Mouse (Mus musculus) neural tube, embryonic 14.5 days (tissue): ENCODE measurements around the gene Scn5a. TPM values are rescaled to one million over a fixed set of nuclear protein-coding genes. Genes with fewer than 3 reads are reported as not detected.
A peak's percentile ranks its signal among the peaks of the same experiment; 100 is the strongest.

Source experiments
- ATAC-seq: fragments of 200-750 bp; cut with Nextera tagmentation; 2 replicates; pipeline ENCODE4 v1.8.0; 2017; ENCODE audit warnings: low read depth, mild to moderate bottlenecking, moderate TSS enrichment, moderate library complexity
- H3K27ac ChIP-seq: fragments of 300-500 bp; sonication (generic); 2 replicates; pipeline ENCODE4 v1.5.1; 2014; ENCODE audit warnings: low read depth, mild to moderate bottlenecking, control low read depth, low read length, moderate library complexity, mixed read lengths
- H3K27me3 ChIP-seq: fragments of 300-500 bp; sonication (generic); 2 replicates; pipeline ENCODE4 v1.6.1; 2014; ENCODE audit warnings: low read length; ENCODE audit not compliant: control insufficient read depth, insufficient read depth
- H3K36me3 ChIP-seq: fragments of 300-500 bp; sonication (generic); 2 replicates; pipeline ENCODE4 v1.6.1; 2014; ENCODE audit warnings: low read length, mixed read lengths; ENCODE audit not compliant: control insufficient read depth, insufficient read depth
- H3K4me1 ChIP-seq: fragments of 300-500 bp; sonication (generic); 2 replicates; pipeline ENCODE4 v1.6.1; 2014; ENCODE audit warnings: low read length; ENCODE audit not compliant: control insufficient read depth, insufficient read depth
- H3K4me2 ChIP-seq: fragments of 300-500 bp; sonication (generic); 2 replicates; pipeline ENCODE4 v1.6.1; 2014; ENCODE audit warnings: mild to moderate bottlenecking, low read depth, low read length, control low read depth
- H3K4me3 ChIP-seq: fragments of 300-500 bp; sonication (generic); 2 replicates; pipeline ENCODE4 v1.5.1; 2014; ENCODE audit warnings: low read depth, low read length, control low read depth, mixed read lengths
- H3K9ac ChIP-seq: fragments of 300-500 bp; sonication (generic); replicated peaks from 2 replicates; pipeline ENCODE4 v1.6.1; 2014; ENCODE audit warnings: low read depth, mild to moderate bottlenecking, control low read depth, low read length, mixed read lengths
- H3K9me3 ChIP-seq: fragments of 300-500 bp; sonication (generic); 2 replicates; pipeline ENCODE4 v1.6.1; 2016; ENCODE audit warnings: low read length; ENCODE audit not compliant: control insufficient read depth
- WGBS: fragments of 180-500 bp; shearing (Covaris S2); extraction: QIAGEN DNeasy Blood & Tissue Kit; methylation state at CpG from one replicate; pipeline ENCODE4 v1.1.7; 2014; 5-methylcytosine and 5-hydroxymethylcytosine counted together
- polyA plus RNA-seq: library from polyadenylated mRNA; unstranded; fragments of >200 nt; fragmentation: Nextera tagmentation; extraction: Ambion mirVana; gene quantifications from 2 replicates; pipeline ENCODE4 v1.2.1, GENCODE M21; 2014

Gene Scn5a
- polyA plus RNA-seq, 1 experiment from 2014 or later, result 0.27 TPM

GRCm38 (mm10) chr9:119444738-119445429 lies 133.9 kb downstream of the Scn5a start, which contains the start of gene Exog:
Gene Exog (plus strand): TSS chr9:119444943.
- WGBS, result under 1% methylated on average over 52 of the region's 52 CpGs
- peak; percentile 94 for ATAC-seq
- Histone ChIP-seq H3K9me3 (no peaks in the 10 kb centered on the region), H3K4me3 (peak within 1 kb of the TSS; percentile 77), H3K4me1 (peaks cover 11% of the 10 kb centered on the region), H3K27me3 (no peaks in the 10 kb centered on the region), H3K9ac (peak within 1 kb of the TSS; percentile 86), H3K27ac (peak within 1 kb of the TSS; percentile 79), H3K4me2 (peak within 1 kb of the TSS; percentile 90), H3K36me3 (peaks cover 16% of the 10 kb centered on the region)

GRCm38 (mm10) chr9:119438498-119439000 lies 140.3 kb downstream of the Scn5a start:
- H3K27ac ChIP-seq, result no peak overlapping the region
- no peak for ATAC-seq
- H3K9ac ChIP-seq, result no peak overlapping the region

DNA sequence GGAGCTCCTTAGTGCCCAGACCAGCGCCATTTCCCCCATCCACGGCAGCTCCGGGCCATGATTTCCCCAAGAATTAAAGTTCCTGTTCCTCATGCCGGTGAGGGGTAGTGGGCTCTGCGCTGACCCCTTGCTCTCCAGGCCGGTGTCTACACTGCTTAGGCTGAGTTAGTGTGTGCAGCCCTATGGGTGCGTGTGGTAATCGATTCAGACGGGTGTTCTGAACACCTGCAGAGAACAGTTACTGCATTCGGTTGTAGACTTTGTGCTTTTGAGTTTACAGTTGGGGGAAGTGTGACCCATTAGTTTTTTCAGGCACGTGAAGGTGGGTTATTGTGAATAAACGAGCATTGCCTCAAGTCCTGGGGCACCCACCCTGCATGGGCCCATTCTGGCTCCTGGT lies 140.8 kb downstream of the Scn5a start:
- Histone ChIP-seq H3K27me3 (no peaks in the 10 kb centered on the region), H3K9me3 (no peaks in the 10 kb centered on the region), H3K9ac (no peak overlapping the region), H3K4me2 (no peak overlapping the region), H3K27ac (no peak overlapping the region), H3K36me3 (peaks cover 35% of the 10 kb centered on the region), H3K4me1 (no peaks in the 10 kb centered on the region), H3K4me3 (no peak overlapping the region)
- WGBS, result 92% methylated on average over 12 of the region's 12 CpGs
- ATAC-seq, result no peak

More at GRCm38 (mm10) chr9:119438498-119439000, 140.3 kb downstream of the Scn5a start:
- no peak overlapping the region for H3K4me2 ChIP-seq
- WGBS, result 90% methylated on average over 9 of the region's 9 CpGs
- H3K9me3 ChIP-seq, result no peaks in the 10 kb centered on the region
- no peak overlapping the region for H3K4me3 ChIP-seq
- no peaks in the 10 kb centered on the region for H3K27me3 ChIP-seq
- H3K4me1 ChIP-seq, result no peaks in the 10 kb centered on the region
- H3K36me3 ChIP-seq, result peaks cover 33% of the 10 kb centered on the region

- H3K4me1 ChIP-seq, result no peaks in the 10 kb centered on the region
- WGBS, result 84% methylated on average over 2 of the region's 2 CpGs
- H3K9me3 ChIP-seq, result no peaks in the 10 kb centered on the region
- no peak overlapping the region for H3K9ac ChIP-seq
- no peak for ATAC-seq
- H3K4me3 ChIP-seq, result no peak overlapping the region
- H3K36me3 ChIP-seq, result peaks cover 53% of the 10 kb centered on the region
- no peak overlapping the region for H3K27ac ChIP-seq
- H3K27me3 ChIP-seq, result no peaks in the 10 kb centered on the region
- no peak overlapping the region for H3K4me2 ChIP-seq
Measured at GRCm38 (mm10) chr9:119435855-119436254, 143.0 kb downstream of the Scn5a start.

Other genes starting within 250 kb of the Scn5a start
- 95.4 and 100 TPM in 2 replicates for gene Acaa1a, start 239.3 kb downstream of the Scn5a start, polyA plus RNA-seq
- 2.8 and 6.4 TPM in 2 replicates for gene Myd88, start 237.6 kb downstream of the Scn5a start, polyA plus RNA-seq
- 2.5 and 3.8 TPM in 2 replicates for gene Xylb, start 221.6 kb downstream of the Scn5a start, polyA plus RNA-seq
- gene Slc22a14, start 213.5 kb downstream of the Scn5a start, polyA plus RNA-seq, result not detected in 2 replicates
- 45.0 and 49.7 TPM in 2 replicates for gene Acvr2b, start 176.9 kb downstream of the Scn5a start, polyA plus RNA-seq
- gene Exog, start 134.1 kb downstream of the Scn5a start, polyA plus RNA-seq, result 58.2 and 59.0 TPM in 2 replicates
- gene Scn10a, start 140.3 kb upstream of the Scn5a start, polyA plus RNA-seq, result 0.03 and 9.8 TPM in 2 replicates
- gene Scn11a, start 246.4 kb upstream of the Scn5a start, polyA plus RNA-seq, result 0.13 and 1.4 TPM in 2 replicates